ENCODE assay signal across 19 mouse cellular contexts in the genomic region with DNA sequence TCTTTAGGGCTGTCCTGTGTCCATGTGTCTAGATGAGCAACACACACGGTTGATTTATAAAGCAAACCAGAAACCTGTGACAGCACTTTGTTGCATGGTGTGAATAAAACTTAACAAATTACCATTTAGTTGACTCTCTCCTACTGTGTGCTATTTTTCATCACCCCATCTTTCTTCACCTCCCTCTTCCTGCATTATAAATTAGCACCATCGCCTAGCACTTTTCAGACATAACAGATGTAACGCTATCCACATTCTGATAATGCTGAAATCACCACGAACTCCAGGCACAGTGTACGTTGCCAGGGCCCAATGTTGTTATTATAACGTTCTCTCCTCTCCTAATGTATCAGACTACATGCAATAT.
DNase-seq lines count a peak whose midpoint lies in the region; ATAC-seq lines count a peak whose summit lies in the region.
"Had no signal": no experiment of that assay in that cellular context is flagged by ENCODE, and none has a peak within 500 bp of the region (broad histone marks: within the 10 kb centered on the region; RNA-seq: fewer than 3 reads in every experiment).

No protein-coding gene starts in this region.

- H3K27ac ChIP-seq in forebrain, embryonic 16.5 days (ENCODE audit: low read length): peak overlapping the region; percentile 20; the same call in 1 of the 2 replicates
- H3K27ac ChIP-seq in neural tube, embryonic 15.5 days (replicated peaks): 0 out of 2 replicates have a peak overlapping the region, but pooled peaks have one; percentile 3
- H3K27ac ChIP-seq: kidney, embryonic 15.5 days; limb, embryonic 12.5 days; liver, embryonic 12.5 days; midbrain, embryonic 10.5 days; neural tube, embryonic 12.5 days had no signal

- H3K4me2 ChIP-seq in forebrain, embryonic 16.5 days (ENCODE audit: low read length): no peak overlapping the region
- H3K4me2 ChIP-seq in neural tube, embryonic 15.5 days: no peak overlapping the region
- H3K4me2 ChIP-seq: kidney, embryonic 15.5 days; limb, embryonic 12.5 days; liver, embryonic 12.5 days; neural tube, embryonic 12.5 days had no signal

- peaks cover 4% of the 10 kb centered on the region; the same call in 1 of the 2 replicates for H3K4me1 ChIP-seq in forebrain, embryonic 16.5 days (replicated peaks; ENCODE audit: control insufficient read depth, insufficient read depth, low read length)
- peaks cover 4% of the 10 kb centered on the region; the same call in 1 of the 2 replicates for H3K4me1 ChIP-seq in neural tube, embryonic 15.5 days
- H3K4me1 ChIP-seq: kidney, embryonic 15.5 days; limb, embryonic 12.5 days; liver, embryonic 12.5 days; midbrain, embryonic 10.5 days; neural tube, embryonic 12.5 days had no signal

- no peaks in the 10 kb centered on the region for H3K9me3 ChIP-seq in forebrain, embryonic 16.5 days (ENCODE audit: control insufficient read depth, low read length)
- no peaks in the 10 kb centered on the region for H3K9me3 ChIP-seq in neural tube, embryonic 15.5 days (replicated peaks)
- H3K9me3 ChIP-seq: kidney, embryonic 15.5 days; limb, embryonic 12.5 days; liver, embryonic 12.5 days; midbrain, embryonic 10.5 days; neural tube, embryonic 12.5 days had no signal

- WGBS in forebrain, embryonic 16.5 days: 48% methylated on average over 6 of the region's 6 CpGs
- 65% methylated on average over 6 of the region's 6 CpGs for WGBS in neural tube, embryonic 15.5 days

- peak; percentile 87 for ATAC-seq in frontal cortex, adult (ENCODE audit: low TSS enrichment)
- ATAC-seq in forebrain, embryonic 16.5 days: peak; percentile 77
- no peak for ATAC-seq in neural tube, embryonic 15.5 days (ENCODE audit: low FRiP score)
- ATAC-seq: intestine, postnatal 0 days; liver, embryonic 12.5 days had no signal

- intact Hi-C loops in left cerebral cortex, postnatal 4 days (cut with DNase I): no loop called here

- no peaks in the 10 kb centered on the region for H3K36me3 ChIP-seq in forebrain, embryonic 16.5 days (ENCODE audit: control insufficient read depth, insufficient read depth)
- no peaks in the 10 kb centered on the region for H3K36me3 ChIP-seq in neural tube, embryonic 15.5 days
- H3K36me3 ChIP-seq: kidney, embryonic 15.5 days; limb, embryonic 12.5 days; liver, embryonic 12.5 days; midbrain, embryonic 10.5 days; neural tube, embryonic 12.5 days had no signal

- H3K9ac ChIP-seq in forebrain, embryonic 16.5 days (replicated peaks; ENCODE audit: low read depth, low read length): no peak overlapping the region
- H3K9ac ChIP-seq in neural tube, embryonic 15.5 days (replicated peaks): no peak overlapping the region
- H3K9ac ChIP-seq: kidney, embryonic 15.5 days; limb, embryonic 12.5 days; liver, embryonic 12.5 days; neural tube, embryonic 12.5 days had no signal

- H3K27me3 ChIP-seq in forebrain, embryonic 16.5 days (replicated peaks; ENCODE audit: control insufficient read depth, insufficient read depth, low read length): no peaks in the 10 kb centered on the region
- H3K27me3 ChIP-seq in neural tube, embryonic 15.5 days (replicated peaks): no peaks in the 10 kb centered on the region
- H3K27me3 ChIP-seq: CH12.LX; kidney, embryonic 15.5 days; limb, embryonic 12.5 days; liver, embryonic 12.5 days; neural tube, embryonic 12.5 days had no signal

- H3K4me3 ChIP-seq in forebrain, embryonic 16.5 days (replicated peaks; ENCODE audit: low read length): no peak overlapping the region
- no peak overlapping the region for H3K4me3 ChIP-seq in neural tube, embryonic 15.5 days (replicated peaks)
- H3K4me3 ChIP-seq: kidney, embryonic 15.5 days; limb, embryonic 12.5 days; liver, embryonic 12.5 days; midbrain, embryonic 10.5 days; neural tube, embryonic 12.5 days had no signal

- no peak for DNase-seq in frontal cortex, postnatal 14 days (ENCODE audit: low spot score in 2 of 2)
- peak; percentile 11 for DNase-seq in left cerebral cortex, adult 11 months (ENCODE audit: low spot score)
- DNase-seq in left cerebral cortex, postnatal 4 days: no peak
- DNase-seq in yolk sac, embryonic 10.5 days (ENCODE audit: low spot score): no peak
- DNase-seq: adrenal gland, postnatal 14 days; gastrocnemius, postnatal 25 days; lung, adult 2 months; spleen, adult 18-20 months; thymus, postnatal 36 days had no signal
